Mouse (Mus musculus) testis, postnatal 10 days (tissue): Measurements from ENCODE around the gene Oas1h.
"Not testable (repeated sequence)": the region's sequence is repeated elsewhere in the genome, so short reads cannot be mapped to it uniquely, and the experiment has no call there.

Experiments used
- DNase-seq: peaks from one replicate; pipeline ENCODE4 v3.0.0; 2021; ENCODE audit warnings: low spot score

Gene Oas1h

GRCm38 (mm10) chr5:120887413-120887812, 26.2 kb downstream of the Oas1h start, which contains the start of gene Oas1g:
Gene Oas1g (minus strand): TSS chr5:120887613.
- DNase-seq: not testable (repeated sequence)

GRCm38 (mm10) chr5:120887831-120888230, 26.6 kb downstream of the Oas1h start:
- DNase-seq: no peak

GRCm38 (mm10) chr5:120888294-120888815, 27.1 kb downstream of the Oas1h start:
- not testable (repeated sequence) for DNase-seq

- no peak for DNase-seq
Measured at GRCm38 (mm10) chr5:120890026-120890425, 28.8 kb downstream of the Oas1h start.

- no peak for DNase-seq
Measured at GRCm38 (mm10) chr5:120890991-120891390, 29.8 kb downstream of the Oas1h start.

GRCm38 (mm10) chr5:120891566-120892242, 30.5 kb downstream of the Oas1h start:
- DNase-seq: not testable (repeated sequence)

- DNase-seq: no peak
Measured at GRCm38 (mm10) chr5:120892243-120892660, 31.0 kb downstream of the Oas1h start.

- DNase-seq: not testable (repeated sequence)
Measured at GRCm38 (mm10) chr5:120893866-120894265, 32.6 kb downstream of the Oas1h start.

GRCm38 (mm10) chr5:120894692-120895091, 33.5 kb downstream of the Oas1h start:
- DNase-seq: not testable (repeated sequence)

GRCm38 (mm10) chr5:120895231-120895900, 34.1 kb downstream of the Oas1h start:
- DNase-seq: no peak

- no peak for DNase-seq
Measured at GRCm38 (mm10) chr5:120898307-120898706, 37.1 kb downstream of the Oas1h start.

GRCm38 (mm10) chr5:120898726-120899125, 37.5 kb downstream of the Oas1h start:
- DNase-seq: no peak

GRCm38 (mm10) chr5:120900666-120901065, 39.4 kb downstream of the Oas1h start:
- no peak for DNase-seq

- DNase-seq: no peak
Measured at GRCm38 (mm10) chr5:120902056-120902455, 40.8 kb downstream of the Oas1h start.

- DNase-seq: not testable (repeated sequence)
Measured at GRCm38 (mm10) chr5:120906791-120907733, 45.8 kb downstream of the Oas1h start, which contains the start of gene Oas1a. Gene Oas1a (minus strand): TSS chr5:120907521.

- no peak for DNase-seq
Measured at GRCm38 (mm10) chr5:120908196-120908920, 47.1 kb downstream of the Oas1h start.

GRCm38 (mm10) chr5:120914204-120914603, 53.0 kb downstream of the Oas1h start, which contains the start of gene Oas1d:
Gene Oas1d (plus strand): TSS chr5:120914536.
- DNase-seq: not testable (repeated sequence)

GRCm38 (mm10) chr5:120919156-120919935, 58.1 kb downstream of the Oas1h start:
- DNase-seq: peak; percentile 26

GRCm38 (mm10) chr5:120920296-120920695, 59.1 kb downstream of the Oas1h start:
- peak; percentile 16 for DNase-seq
